Mouse (Mus musculus) monocyte, adult 2 months (primary cell): ENCODE measurements around the gene Foxe1.

ENCODE experiments used
- DNase-seq, 2 experiments: peaks; one replicate each; pipeline ENCODE4 v3.0.0; 2022; ENCODE audit warnings: low spot score in 2 of 2, low read depth in 1 of 2

The Foxe1 gene

DNA sequence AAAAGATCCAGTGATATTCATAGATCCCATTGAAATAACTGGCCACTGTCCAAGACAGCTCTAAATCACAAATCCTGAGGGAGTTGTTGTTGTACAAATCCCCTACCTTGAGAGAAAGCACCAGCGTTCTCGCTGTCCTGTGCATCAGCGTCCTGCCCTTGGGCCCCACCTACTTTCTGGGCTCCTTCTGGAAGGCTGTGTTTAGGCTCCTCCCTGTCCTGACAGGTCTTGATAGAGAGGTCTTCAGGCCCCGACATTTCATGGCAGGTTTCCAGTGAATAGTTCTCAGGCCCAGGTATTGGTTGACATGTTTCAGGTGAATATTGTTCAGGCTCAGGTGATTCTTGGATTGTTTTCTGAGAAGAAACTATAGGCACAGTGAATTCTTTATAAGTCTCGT, 52.3 kb downstream of the Foxe1 start:
- no peak for DNase-seq
